Mouse (Mus musculus) monocyte, adult 5-6 weeks (primary cell): ENCODE results near the gene Tmem214. TPM values are rescaled to one million over a fixed set of nuclear protein-coding genes. Genes with fewer than 3 reads are reported as not detected.

ENCODE experiments used
- ATAC-seq: fragments of 153-309, 156-312 bp; replicated peaks from 2 replicates; pipeline ENCODE4 v1.8.0; 2017; ENCODE audit warnings: mild to moderate bottlenecking; ENCODE audit not compliant: low TSS enrichment, insufficient number of reproducible peaks, severe bottlenecking, poor library complexity, low FRiP score
- total RNA-seq: library from RNA; stranded (forward); fragments of 200-1000, 200-491, 200-594 nt; gene quantifications from 3 replicates; pipeline ENCODE4 v1.2.3, GENCODE M21; 2017

The Tmem214 gene
- total RNA-seq, 1 experiment from 2014 or later: 10.4 TPM

GRCm38 (mm10) chr5:30925217-30925616 lies 57.4 kb downstream of the Tmem214 start:
- no peak for ATAC-seq

DNA sequence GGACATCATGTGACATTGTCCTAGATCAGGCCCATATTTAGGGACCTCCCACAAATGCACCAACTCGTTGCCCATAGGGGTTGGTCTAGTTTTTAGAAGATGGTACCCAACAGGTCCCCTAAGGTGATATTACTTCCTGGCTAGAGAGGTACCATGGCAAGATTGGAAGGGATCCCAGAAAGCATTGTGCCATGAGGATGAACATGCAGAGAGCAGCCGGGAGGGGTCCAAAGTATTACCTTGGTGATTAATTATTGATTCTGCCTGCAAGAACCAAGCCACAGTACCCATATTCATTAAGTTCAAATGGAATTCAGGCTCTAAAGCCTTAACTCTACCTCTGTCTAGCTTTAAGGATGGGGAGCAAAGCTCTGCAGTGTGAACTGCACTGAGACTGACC lies 58.3 kb downstream of the Tmem214 start:
- ATAC-seq: no peak

DNA sequence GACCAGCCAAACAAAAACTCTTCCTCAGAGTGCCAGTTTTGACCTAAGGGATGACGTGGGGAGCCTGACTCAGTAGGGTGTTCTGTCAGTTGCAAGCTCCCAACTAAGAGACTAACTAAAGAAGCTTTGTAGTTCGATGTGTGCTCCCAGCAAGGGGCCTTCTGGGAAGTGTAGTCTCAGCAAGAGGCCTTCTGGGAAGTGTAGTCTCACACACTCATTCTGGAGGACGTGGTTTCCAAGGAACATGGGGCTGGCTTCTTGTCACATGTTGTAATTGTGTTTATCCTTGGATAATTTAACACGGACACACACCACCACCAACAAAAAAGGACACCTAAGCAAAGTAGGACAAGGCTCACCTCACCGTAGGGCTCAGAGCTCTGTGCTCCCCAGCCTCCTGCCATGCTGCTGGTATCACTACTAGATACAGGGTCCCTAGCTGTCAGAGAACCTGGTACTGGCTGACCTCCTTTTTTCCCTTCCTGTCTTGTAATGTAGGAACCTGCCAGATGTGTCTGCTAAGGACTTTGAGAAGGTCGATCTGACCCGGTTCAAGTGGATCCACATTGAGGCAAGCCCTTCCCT lies 60.2 kb downstream of the Tmem214 start:
- no peak for ATAC-seq

Other genes starting within 250 kb of the Tmem214 start
- gene Slc35f6, start 220.1 kb upstream of the Tmem214 start, total RNA-seq: 22.1 to 43.5 TPM (median 25.4 TPM) in 3 replicates
- gene Cenpa, start 201.2 kb upstream of the Tmem214 start, total RNA-seq: 19.9 to 42.7 TPM (median 24.6 TPM) in 3 replicates
- gene Dpysl5, start 156.4 kb upstream of the Tmem214 start, total RNA-seq: 0.19 to 1.4 TPM (median 0.21 TPM) in 3 replicates
- gene Mapre3, start 53.4 kb upstream of the Tmem214 start, total RNA-seq: 5.0 TPM in 1 of 3 replicates, not detected in the others
- gene Agbl5, start 20.7 kb downstream of the Tmem214 start, total RNA-seq: 3.8 to 7.1 TPM (median 4.3 TPM) in 3 replicates
- 129 to 177 TPM (median 134 TPM) in 3 replicates for gene Ost4, start 39.8 kb downstream of the Tmem214 start, total RNA-seq
- gene Emilin1, start 45.4 kb downstream of the Tmem214 start, total RNA-seq: 15.1 to 25.3 TPM (median 22.0 TPM) in 3 replicates
- gene Khk, start 53.4 kb downstream of the Tmem214 start, total RNA-seq: 26.4 to 32.2 TPM (median 29.8 TPM) in 3 replicates
- not detected in 3 replicates for gene Cgref1, start 77.6 kb downstream of the Tmem214 start, total RNA-seq
- 117 to 146 TPM (median 144 TPM) in 3 replicates for gene Preb, start 92.3 kb downstream of the Tmem214 start, total RNA-seq
- 0.10 TPM in 1 of 3 replicates, not detected in the others for gene Tcf23, start 100.7 kb downstream of the Tmem214 start, total RNA-seq
- 44.7 to 61.4 TPM (median 49.9 TPM) in 3 replicates for gene Atraid, start 180.3 kb downstream of the Tmem214 start, total RNA-seq
- 0.38 to 3.7 TPM (median 3.0 TPM) in 3 replicates for gene Slc5a6, start 180.9 kb downstream of the Tmem214 start, total RNA-seq
- gene Cad, start 186.8 kb downstream of the Tmem214 start, total RNA-seq: 4.8 to 18.4 TPM (median 9.6 TPM) in 3 replicates
- gene Dnajc5g, start 238.3 kb downstream of the Tmem214 start, total RNA-seq: not detected in 3 replicates
- not detected in 3 replicates for gene Slc30a3, start 240.2 kb downstream of the Tmem214 start, total RNA-seq
- not detected in 3 replicates for gene Trim54, start 248.7 kb downstream of the Tmem214 start, total RNA-seq